Mouse (Mus musculus): Measurements from ENCODE around the gene Acbd6.

- TF ChIP-seq CTCF (conservative IDR thresholded peaks at IDR 0.05; ENCODE audit: low read length), result peak; percentile 72
- no peak for TF ChIP-seq NANOG (IDR thresholded peaks at IDR 0.05; ENCODE audit: borderline replicate concordance, low read length)
- TF ChIP-seq POU5F1 (IDR thresholded peaks at IDR 0.05; ENCODE audit: borderline replicate concordance, low read length), result no peak
Measured at GRCm38 (mm10) chr1:155516594-155516993, 41.3 kb upstream of the Acbd6 start.
